Mouse (Mus musculus) adrenal gland, postnatal 10 days (tissue): Measurements from ENCODE around the gene Ccser2. TPM values are rescaled to one million over a fixed set of nuclear protein-coding genes. Genes with fewer than 3 reads are reported as not detected.
A peak's percentile ranks its signal among the peaks of the same experiment; 100 is the strongest.

ENCODE experiments used
- DNase-seq: peaks from one replicate; pipeline ENCODE4 v3.0.0; 2021; ENCODE audit warnings: mixed read lengths
- total RNA-seq, 2 experiments: library from RNA; stranded (reverse); gene quantifications; 2 replicates each; pipeline ENCODE4 v1.2.3; 2021

Gene Ccser2
- total RNA-seq, 2 experiments from 2014 or later, result 33.4 to 38.3 TPM

DNA sequence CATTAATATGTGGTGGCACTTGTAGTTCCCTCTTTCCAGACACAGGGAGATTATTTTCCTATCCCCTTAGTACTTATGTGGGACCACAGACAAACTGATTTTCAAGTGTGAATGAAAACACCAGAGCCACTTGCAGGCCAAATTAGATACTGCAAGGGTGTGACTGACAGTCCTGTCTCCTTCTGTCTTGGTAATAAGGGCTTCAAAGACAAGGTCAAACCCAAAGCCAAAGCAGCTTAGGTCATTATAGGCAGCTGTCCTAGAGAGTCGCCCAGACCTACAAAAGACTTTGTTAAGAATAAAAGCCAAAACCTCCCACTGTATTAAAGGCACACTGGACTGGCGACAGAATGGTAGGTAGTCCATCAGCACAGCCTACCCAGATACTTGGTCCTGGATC is 30.6 kb downstream of the Ccser2 start:
- no peak for DNase-seq

DNA sequence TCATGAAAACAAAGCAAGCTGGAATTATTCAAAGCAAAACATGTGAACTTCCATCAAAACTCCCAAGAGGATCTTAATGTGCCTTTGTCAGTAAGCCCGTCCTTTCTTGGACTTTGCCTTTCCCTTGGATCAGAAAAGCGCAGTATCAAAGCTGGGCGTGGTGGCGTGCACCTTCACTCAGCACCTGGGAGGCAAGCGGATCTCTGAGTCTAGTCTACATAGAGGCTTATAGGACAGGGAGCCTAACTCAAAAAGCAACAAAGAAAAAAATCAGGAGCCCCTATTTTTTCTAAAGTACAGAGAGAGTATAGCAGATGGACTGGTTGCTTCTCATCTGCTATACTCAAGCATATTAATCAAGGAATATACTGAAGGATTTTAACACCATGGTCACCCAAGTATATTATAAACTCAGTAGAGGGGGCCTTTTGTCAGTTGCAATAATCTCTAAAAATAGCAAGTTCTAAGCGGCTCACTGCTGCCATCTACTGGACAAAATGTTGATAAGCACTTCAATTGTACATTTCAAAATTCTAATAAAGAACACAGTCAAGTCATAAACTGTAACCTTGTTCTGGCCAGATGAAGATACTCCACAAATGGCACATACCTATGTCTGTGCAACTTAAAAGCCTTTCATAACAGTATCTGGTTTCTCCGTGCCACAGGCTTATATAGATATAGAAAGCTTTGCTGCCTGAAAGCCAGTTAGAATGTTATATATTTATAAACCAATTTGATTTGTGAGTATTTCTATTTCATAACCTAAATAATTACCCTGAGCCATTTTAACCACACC is 31.3 kb downstream of the Ccser2 start:
- peak; percentile 53 for DNase-seq

DNA sequence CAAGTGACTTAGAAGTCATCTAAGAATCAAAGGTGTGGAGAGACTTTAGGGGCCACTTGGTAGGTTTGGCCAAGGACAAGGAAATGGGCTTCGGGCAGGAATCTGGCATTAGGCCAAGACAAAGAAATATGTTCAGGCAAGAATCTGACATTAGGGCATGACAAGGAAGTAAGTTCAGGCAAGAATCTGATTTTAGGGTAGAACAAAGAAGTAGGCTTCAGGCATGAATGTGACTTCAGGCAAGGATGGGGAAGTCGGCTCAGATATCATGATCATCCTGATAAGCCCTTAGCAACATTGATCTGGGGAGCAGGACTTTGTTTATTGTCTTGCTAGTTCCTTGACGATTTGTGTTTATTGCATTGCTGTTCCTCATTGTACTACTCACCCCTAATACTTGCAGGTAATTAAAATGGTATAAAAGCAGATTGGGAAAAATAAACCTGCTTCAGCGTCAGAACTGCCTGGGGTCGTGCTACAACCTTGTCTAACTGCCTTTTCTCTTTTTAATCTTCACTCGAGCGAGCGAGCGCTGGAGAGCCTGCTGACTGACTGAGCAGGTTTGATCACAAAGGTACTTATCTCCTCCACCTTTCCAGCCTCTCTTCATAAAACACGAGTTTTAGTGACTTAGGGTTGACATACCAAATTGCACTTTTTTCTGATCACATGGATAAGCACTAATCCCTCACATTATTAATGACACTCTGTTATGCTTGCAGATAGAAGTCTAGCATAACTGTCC is 35.8 kb downstream of the Ccser2 start:
- DNase-seq, result no peak

DNA sequence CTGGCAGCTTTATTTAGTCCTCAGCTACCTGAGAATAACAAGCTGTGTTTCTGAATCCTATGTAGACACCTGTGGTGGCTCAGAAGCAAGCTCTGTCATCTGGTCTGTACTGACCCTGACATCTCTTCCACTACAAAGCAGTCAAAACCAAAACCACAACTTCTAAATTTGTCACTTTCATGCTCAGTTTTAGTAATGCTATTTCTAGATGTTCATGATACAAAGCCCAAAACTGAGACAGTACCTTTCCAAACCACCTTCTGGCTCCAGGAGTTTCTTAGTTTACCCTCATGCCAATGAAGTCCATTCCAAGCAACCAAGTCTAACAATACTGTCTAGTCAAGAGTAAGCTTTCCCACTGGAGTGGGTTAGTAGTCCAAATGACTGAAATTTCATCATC is 36.5 kb downstream of the Ccser2 start:
- DNase-seq, result no peak

DNA sequence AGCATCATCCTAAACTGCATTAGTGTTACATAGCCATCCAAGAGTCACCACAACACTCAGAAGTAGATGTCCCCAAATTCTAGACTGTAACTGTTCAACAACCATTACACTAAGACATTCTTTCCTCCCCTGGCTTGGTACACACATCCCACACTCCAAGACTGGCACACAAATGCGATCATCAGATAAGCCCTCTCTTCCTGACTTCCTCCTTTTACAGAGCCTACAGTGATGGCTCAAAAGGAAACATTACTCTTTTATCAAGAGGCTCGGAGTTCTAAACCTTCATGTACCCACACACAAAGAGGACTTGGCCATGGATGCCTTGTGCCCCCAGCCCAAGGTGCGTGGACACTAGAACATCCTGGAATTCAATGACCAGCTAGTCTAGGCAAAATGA is 45.2 kb downstream of the Ccser2 start:
- DNase-seq, result no peak

DNA sequence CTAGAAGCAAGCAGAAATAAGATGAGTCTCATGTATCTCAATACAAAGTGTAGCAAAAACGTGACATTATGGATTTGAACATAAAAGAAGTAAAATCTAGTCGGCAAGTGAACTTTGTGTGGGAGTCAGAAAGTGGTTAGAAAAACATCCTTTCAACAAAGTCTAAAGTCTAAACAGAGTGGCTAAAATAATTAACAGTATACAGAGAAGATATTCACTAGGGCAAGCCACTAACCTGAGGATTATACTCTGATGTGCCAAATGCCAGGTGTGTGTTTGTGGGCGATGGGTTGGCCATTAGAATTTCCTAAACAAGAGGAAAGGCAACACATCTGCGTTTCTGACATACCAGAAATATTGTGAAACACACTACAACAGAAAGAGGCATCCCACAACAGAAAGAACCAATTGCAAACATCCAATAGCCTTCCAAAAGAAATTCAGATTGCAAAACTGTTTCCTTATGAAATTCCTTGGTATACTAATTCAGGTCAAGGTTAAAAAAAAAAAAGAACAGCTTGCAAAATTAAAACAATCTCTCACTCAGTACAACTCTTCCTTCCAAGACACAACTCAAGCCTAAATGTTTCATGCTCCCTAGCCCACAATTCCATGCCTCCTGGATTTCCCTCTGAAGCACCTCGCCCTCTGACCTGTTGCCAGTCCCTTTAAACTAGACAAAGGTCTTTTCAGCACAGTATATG is 47.1 kb downstream of the Ccser2 start:
- DNase-seq, result no peak

DNA sequence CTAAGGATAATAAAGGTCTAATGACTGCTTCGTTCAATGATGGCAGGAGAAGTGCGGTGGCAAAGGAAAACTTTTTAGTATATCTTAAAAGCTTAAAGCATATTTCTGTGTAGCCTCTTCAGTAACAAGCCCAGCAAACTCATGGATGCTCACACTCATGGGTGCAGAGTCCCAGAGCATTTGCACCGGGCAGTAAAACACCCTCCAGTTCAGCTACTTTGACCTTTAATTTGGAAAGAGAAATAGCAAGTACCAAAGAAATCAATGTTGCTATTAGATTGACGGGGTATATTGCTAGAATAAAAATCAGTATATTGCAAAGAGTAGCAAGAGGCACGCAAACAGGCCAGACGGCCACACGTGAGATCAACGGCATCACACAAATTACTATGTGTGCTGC is 48.7 kb downstream of the Ccser2 start:
- no peak for DNase-seq

DNA sequence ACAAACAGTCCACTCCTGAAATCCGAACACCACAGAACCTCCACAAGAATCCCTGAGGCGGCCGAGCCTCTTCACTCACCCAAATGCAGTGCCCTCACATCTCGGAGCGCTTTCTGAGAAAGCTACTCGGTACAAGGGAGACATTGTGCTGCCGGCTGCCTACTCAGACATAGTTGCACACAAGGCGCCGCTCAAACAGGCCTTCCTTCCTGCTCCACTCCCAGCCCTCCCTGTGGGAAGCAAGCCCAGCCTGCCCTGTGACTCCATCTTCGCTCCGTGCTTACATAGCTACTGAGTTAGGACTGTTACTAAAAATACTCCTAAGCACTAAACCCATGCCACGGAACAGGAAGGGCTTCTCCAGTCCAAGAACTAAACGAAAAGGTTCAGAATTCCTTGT is 49.4 kb downstream of the Ccser2 start:
- peak; percentile 80 for DNase-seq

DNA sequence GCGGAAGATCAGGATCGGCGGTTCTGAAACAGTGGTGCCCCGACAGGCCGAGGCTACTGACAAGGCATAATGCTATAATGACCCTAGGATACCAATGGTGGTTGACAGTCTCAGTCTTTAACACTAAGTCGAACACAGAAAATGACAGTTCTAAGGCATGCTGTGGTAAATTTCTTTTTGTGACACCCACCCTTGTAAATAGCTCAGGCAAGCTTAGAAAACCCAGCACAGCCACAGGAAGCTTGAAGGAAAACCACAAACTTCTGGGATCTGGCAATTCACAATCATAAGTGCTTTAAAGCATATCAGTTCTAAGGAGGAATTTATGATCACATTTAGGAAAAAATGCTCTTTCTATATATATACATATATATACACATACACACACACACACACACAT is 53.4 kb downstream of the Ccser2 start:
- DNase-seq, result no peak

DNA sequence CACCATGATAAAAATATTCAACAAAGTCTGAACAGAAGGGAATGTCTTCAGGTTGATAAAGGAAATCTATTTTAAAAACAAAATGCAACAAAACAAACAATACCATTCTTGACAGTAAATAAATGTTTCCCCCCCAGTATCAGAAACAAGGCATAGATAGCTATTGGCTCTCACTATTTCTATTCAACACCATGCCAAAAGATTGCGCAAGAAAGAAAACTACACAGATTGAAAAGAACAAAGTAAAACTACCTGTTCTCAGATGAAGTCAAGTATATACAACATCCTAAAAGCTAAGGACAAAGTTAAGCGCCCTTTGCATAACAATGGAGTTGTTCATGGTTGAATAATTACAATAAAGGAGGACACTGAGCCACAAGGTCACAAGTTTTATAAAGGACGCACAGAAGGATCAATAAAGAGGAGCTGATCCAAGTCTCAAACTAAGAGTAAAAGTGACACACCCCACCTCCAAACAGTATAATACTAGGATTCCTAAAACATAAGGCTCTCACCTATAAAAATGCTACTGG is 54.0 kb downstream of the Ccser2 start:
- no peak for DNase-seq

DNA sequence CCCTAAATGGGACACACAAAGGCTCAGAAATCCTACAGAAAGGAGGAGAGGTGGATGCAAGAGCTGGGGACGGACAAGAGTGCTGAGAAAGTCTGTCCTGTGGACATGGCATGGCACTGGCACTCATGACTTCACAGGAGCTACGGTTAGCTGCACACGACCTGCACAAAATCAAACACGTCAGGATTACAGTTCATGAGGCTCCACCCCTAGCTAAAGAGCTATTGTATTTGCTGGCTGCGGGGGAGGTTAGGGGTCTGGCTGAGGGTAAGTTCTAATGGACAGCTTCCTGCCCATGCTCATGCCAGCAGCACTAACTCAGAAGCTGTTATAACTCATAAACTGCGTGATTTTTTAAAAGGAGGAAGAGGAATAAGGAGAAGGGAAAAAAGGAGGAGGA is 56.8 kb downstream of the Ccser2 start:
- DNase-seq, result no peak

DNA sequence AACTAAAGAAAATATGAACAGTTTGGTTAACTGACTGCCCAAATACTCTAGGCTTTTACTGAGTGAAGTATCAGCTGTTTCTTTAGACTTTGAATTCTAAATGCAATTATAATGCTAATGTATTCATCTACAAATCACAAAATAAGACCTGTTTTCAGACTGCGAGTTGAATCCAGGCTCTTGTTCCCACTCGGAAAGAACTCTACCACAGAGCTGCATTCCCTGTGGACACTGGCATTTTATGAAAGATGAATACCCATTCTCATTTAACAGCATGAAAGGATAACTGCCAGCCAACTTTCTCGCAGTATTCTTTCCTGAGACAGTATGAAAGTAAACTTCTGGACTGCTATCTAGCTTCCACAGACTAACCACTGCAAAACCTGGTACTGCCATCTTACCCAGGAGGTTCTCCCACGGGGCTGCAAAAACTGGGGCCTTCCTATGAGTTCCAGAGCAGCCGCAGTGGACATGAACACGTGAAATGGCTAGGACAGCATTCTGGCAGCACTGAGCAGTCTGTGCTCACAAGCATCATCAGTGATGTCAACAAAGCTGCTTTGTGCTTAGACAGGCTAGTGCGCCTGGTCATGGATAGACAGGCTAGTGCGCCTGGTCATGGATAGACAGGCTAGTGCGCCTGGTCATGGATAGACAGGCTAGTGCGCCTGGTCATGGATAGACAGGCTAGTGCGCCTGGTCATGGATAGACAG is 62.6 kb downstream of the Ccser2 start:
- DNase-seq, result no peak

DNA sequence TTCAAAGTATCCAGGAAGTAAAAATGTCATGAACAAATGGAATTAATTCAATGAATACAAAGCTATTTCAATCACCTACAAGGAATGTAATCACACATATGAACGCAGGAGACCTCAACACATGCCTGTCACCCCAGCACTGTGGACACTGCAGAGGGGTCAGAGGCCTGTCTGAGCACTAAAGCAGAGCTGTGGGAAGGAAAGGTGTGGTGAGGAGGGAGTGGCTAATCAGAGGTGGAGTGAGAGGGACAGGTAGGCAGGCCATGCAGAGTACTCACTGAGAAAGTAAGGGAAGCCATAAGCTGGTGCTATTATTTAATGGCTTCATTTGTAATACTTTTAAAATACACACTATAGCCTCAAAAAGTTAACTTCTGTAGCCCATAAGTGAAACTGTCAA is 64.4 kb downstream of the Ccser2 start:
- DNase-seq, result no peak

DNA sequence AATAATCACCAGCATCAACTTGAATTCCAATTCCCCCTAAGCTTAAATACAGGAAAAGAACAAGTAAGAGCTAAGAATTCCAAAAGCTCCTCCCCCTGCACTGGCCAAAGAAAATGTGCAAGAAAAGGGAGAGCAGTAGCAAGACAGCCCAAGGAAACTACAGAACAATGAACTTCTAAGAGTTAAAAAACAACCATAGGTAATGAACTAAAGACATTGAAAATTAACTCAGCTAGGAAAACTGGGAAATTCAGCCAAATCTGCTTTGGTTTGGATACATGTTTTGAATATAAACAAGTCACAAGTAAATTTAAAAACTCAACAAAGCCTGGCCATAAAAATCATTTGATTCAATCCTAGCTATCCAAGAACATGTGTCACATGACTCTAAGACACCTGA is 67.7 kb downstream of the Ccser2 start:
- no peak for DNase-seq

DNA sequence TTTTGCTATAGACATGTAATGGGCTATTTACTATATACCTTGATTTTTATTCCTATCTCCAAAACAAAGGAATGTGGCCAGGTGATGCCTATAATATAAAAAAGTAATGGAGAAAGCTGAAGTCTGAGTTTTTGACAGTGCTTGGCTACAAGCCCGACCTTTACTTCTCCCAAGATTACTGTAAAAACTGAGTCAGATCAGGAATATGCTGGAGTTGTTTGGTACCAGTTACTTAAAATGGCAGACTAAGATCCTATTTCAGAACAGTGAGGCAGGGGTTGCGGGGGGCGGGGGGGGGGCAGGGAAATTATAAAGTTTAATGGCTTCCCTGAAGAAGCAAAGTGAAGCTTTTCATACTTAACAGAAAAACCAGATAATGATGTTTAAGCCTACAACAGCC is 73.9 kb downstream of the Ccser2 start:
- no peak for DNase-seq

DNA sequence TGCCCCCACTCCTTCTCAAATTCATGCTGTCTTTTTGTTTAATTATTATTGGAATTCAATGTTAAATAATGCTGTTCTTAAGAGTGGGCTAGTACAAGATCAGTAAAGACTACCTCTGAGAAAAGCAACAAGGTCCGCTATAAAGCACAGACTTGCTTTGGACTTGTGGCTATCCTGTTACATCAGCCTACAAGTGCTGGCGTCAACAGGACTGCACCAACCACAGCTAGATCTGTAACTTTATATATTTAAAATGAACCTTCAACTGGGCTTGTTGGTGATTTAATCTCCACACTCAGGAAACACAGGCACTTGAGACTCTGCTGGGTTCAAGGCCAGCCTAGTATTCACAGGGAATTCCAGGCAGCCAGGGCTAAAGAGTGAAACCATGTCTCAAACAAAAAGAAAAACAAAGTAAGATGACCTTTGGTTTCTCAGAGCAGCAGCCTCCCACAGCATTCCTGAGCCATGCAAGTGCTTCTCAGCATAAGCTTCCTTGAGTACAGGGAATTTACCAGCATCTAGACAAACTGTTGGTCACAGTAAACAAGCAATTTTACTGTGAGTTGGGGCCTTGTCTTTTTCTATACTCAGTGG is 75.7 kb downstream of the Ccser2 start:
- peak; percentile 7 for DNase-seq

DNA sequence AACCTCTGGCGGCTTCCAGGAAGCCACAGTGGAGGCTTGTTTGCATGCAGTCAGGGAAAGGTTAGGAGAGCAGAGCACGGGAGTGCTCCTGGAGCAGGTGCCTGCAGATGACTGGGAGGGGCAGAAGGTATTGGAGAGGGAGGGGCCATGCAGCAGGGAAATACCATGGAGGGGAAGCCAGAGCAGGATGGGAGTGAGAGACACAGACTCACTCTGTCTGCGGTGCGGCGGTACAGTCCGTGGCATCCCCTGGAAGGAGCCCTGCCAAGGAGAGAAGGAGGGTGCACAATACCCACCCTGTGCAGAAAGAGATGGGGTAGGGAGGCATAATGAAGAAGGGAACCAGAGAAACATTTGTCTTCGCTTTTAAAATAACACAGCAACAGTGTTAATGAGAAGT is 78.4 kb downstream of the Ccser2 start:
- no peak for DNase-seq

DNA sequence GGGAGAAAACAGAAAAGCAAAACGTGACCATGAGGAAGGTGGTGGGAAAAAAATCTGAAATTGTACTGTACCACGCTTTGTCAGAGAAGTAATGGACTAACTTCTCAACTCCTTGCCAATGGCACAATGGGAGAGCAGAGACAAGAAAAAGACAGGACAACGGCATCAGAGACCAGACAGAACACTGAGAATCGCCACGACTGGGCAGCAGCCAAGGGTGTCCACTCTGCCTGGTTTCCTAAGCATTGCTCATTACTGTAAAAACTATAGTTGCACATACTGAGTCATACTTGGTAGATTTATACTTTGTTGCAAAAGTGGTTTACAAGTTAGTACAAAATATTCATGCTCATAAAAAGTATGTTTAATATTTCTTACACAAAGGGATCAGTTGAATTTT is 82.9 kb downstream of the Ccser2 start:
- peak; percentile 23 for DNase-seq

DNA sequence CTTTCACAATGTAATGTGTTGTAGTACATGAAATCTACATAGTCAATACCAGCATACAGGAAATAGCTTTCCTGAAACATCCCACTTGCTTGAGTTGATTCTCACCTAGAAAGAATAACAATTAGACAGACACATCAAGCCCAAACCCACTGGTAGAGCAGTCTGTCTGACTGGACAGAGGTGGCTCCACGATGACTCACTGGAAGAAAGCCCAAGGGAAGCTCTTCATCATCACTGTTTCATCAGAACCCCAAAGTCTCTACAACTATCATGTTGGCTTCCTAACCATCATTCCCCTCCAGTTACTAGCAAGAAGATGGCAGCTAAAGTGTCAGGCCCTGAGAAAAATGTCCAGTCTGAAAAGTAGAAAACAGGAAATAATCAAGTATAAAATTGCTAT is 83.5 kb downstream of the Ccser2 start:
- no peak for DNase-seq

DNA sequence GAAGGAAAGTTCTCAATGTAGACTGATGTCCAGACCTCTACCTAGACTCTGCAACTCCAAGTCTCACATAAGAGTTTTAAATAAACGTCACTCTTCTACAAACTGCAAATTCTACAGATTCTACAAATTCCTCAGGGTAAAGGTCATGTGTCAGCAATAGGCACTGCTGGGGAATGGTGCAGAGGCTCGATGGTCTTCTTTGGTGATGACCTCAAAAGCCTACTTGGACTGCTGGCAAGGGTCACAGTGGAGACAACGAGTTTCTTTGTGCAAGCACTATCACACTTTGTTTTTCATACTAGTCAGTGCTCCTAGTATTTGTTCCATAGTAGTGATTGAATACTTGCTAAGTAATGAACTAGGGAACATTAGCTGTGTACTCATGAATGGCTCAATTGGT is 85.0 kb downstream of the Ccser2 start:
- DNase-seq, result no peak

DNA sequence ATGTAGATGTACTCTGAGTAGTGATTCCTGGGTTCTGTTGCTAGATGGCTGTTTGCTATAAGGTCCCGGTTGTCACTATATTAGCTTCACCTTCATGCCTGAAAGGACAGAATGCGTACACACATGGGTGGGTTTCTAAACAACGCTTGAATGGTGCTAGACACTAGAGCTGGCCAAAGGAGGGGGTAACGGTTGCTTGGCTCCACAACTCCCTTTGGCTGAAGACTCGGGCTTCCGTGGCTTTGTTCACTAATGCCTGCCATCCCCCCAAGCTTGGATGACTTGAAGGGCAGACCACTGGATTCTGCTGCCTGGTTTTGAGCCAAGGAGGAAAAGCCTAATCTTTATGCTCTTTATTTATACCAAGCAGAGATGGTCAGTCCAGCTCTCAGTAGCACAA is 98.3 kb downstream of the Ccser2 start:
- DNase-seq, result no peak

DNA sequence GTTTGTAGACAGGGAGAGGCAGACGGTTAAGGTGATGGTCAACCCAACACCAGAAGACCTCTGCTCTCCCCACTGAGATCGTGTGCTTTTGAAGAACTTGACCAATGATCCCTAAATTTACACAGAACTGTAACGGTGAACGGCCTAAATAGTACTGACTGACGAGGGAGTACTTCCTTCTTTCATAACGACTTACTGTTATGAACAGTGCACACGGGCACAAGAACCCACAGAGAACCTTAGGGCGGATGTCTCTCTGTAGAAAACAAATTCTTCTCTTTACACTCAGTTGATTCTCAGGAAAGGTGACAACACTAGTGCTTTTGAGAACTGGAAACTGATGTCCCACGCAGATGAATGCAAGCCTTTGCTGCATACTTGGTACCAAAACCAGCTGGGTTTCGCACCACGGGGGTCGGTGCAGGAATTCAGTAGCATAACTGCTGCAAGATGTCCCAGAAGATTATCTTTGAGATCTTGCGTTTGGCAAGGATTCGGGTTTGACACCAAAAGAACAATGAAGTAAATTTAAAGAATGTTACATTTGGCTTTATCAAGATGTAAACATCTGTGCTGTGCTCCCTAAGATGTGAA is 99.7 kb downstream of the Ccser2 start:
- no peak for DNase-seq
